Mouse (Mus musculus): ENCODE data around the gene Pex16.

The Pex16 gene

GRCm38 (mm10) chr2:92370375-92370774 is 4.1 kb upstream of the Pex16 start:
- peak in 1 of 2 experiments; percentile 45 for DNase-seq (ENCODE audit: low spot score in 2 of 2)

- DNase-seq (ENCODE audit: low spot score in 2 of 2), result peak; percentile 74 to 82
Observed at GRCm38 (mm10) chr2:92370821-92371805, 3.4 kb upstream of the Pex16 start.

- no peak for DNase-seq (ENCODE audit: low spot score in 2 of 2)
Observed at GRCm38 (mm10) chr2:92371971-92372690, 2.3 kb upstream of the Pex16 start.

GRCm38 (mm10) chr2:92372767-92373436 is 1.6 kb upstream of the Pex16 start:
- DNase-seq (ENCODE audit: low spot score in 2 of 2), result peak; percentile 55 to 58

GRCm38 (mm10) chr2:92373437-92373813 is 1.1 kb upstream of the Pex16 start:
- no peak for DNase-seq (ENCODE audit: low spot score in 2 of 2)

- peak; percentile 85 to 98 for DNase-seq (ENCODE audit: low spot score in 2 of 2)
Observed at GRCm38 (mm10) chr2:92375099-92375623, 685 bp downstream of the Pex16 start.

GRCm38 (mm10) chr2:92375788-92376187 is 1.3 kb downstream of the Pex16 start:
- DNase-seq (ENCODE audit: low spot score in 2 of 2), result no peak

- DNase-seq (ENCODE audit: low spot score in 2 of 2), result no peak
Observed at GRCm38 (mm10) chr2:92376300-92376699, 1.8 kb downstream of the Pex16 start.

GRCm38 (mm10) chr2:92377320-92377719 is 2.8 kb downstream of the Pex16 start:
- no peak for DNase-seq (ENCODE audit: low spot score in 2 of 2)

GRCm38 (mm10) chr2:92379783-92380494 is 5.5 kb downstream of the Pex16 start:
- no peak for DNase-seq (ENCODE audit: low spot score in 2 of 2)

GRCm38 (mm10) chr2:92380495-92381050 is 6.1 kb downstream of the Pex16 start:
- DNase-seq (ENCODE audit: low spot score in 2 of 2), result no peak

GRCm38 (mm10) chr2:92381161-92381560 is 6.7 kb downstream of the Pex16 start:
- no peak for DNase-seq (ENCODE audit: low spot score in 2 of 2)

GRCm38 (mm10) chr2:92381901-92382588 is 7.6 kb downstream of the Pex16 start, which contains the start of gene 1700029I15Rik:
TSS of gene 1700029I15Rik (plus strand) at chr2:92382538.
- DNase-seq (ENCODE audit: low spot score in 2 of 2), result no peak

- no peak for DNase-seq (ENCODE audit: low spot score in 2 of 2)
Observed at GRCm38 (mm10) chr2:92382759-92383158, 8.3 kb downstream of the Pex16 start.

- DNase-seq (ENCODE audit: low spot score in 2 of 2), result no peak
Observed at GRCm38 (mm10) chr2:92384101-92384500, 9.6 kb downstream of the Pex16 start.

- no peak for DNase-seq (ENCODE audit: low spot score in 2 of 2)
Observed at GRCm38 (mm10) chr2:92385113-92386051, 10.9 kb downstream of the Pex16 start.

GRCm38 (mm10) chr2:92386821-92387570 is 12.5 kb downstream of the Pex16 start:
- DNase-seq (ENCODE audit: low spot score in 2 of 2), result no peak

GRCm38 (mm10) chr2:92387646-92388045 is 13.2 kb downstream of the Pex16 start:
- no peak for DNase-seq (ENCODE audit: low spot score in 2 of 2)
